ENCODE assay signal across 25 mouse cellular contexts in genomic region chr7:118718066-118718465, GRCm38 (mm10).
"Had no signal": no experiment of that assay in that cellular context is flagged by ENCODE, and none has a peak within 500 bp of the region (broad histone marks: within the 10 kb centered on the region; RNA-seq: fewer than 3 reads in every experiment).

No protein-coding gene starts in this region.

- DNase-seq: gastrocnemius, postnatal 14 days; gastrocnemius, postnatal 36 days; heart, adult 11 months; heart, adult 2 months; heart, postnatal 14 days; heart, postnatal 36 days; kidney, adult 11 months; kidney, adult 2 months; kidney, adult 9 months; kidney, postnatal 14 days; kidney, postnatal 36 days; layer of hippocampus, postnatal 36 days; left cerebral cortex, postnatal 4 days had no signal

- ATAC-seq: hindbrain, postnatal 0 days; intestine, embryonic 16.5 days; liver, embryonic 12.5 days had no signal

- H3K27ac ChIP-seq: heart, adult 2 months; heart, embryonic 13.5 days; heart, embryonic 15.5 days; hindbrain, embryonic 13.5 days; hindbrain, embryonic 15.5 days; hindbrain, postnatal 0 days; kidney, embryonic 15.5 days; kidney, postnatal 0 days; limb, embryonic 13.5 days; limb, embryonic 15.5 days; liver, embryonic 12.5 days; liver, embryonic 14.5 days had no signal

- H3K4me3 ChIP-seq: heart, adult 2 months; heart, embryonic 13.5 days; heart, embryonic 15.5 days; hindbrain, embryonic 13.5 days; hindbrain, embryonic 15.5 days; kidney, embryonic 15.5 days; limb, embryonic 13.5 days; limb, embryonic 15.5 days; liver, embryonic 12.5 days had no signal
